Mouse (Mus musculus): ENCODE results near the gene Gm21304.
"Not testable (repeated sequence)": the region's sequence is repeated elsewhere in the genome, so short reads cannot be mapped to it uniquely, and the experiment has no call there.

Gene Gm21304

GRCm38 (mm10) chr10:104168215-104168614 is at the start of gene Gm21304:
TSS of gene Gm21304 (plus strand) at chr10:104168515.
- not testable (repeated sequence) for H3K36me3 ChIP-seq (ENCODE audit: control insufficient read depth, insufficient read depth, low read length, poor library complexity, severe bottlenecking); DNase-seq (ENCODE audit: low read depth, low spot score); H3K27me3 ChIP-seq (ENCODE audit: control insufficient read depth, insufficient read depth, low read length, poor library complexity, severe bottlenecking)

- not testable (repeated sequence) for H3K36me3 ChIP-seq (ENCODE audit: control insufficient read depth, insufficient read depth, low read length, poor library complexity, severe bottlenecking); H3K27me3 ChIP-seq (ENCODE audit: control insufficient read depth, insufficient read depth, low read length, poor library complexity, severe bottlenecking); DNase-seq (ENCODE audit: low read depth, low spot score)
Measured at GRCm38 (mm10) chr10:104142687-104143086, 25.6 kb upstream of the Gm21304 start, which contains the start of gene Gm21293. TSS of gene Gm21293 (plus strand) at chr10:104142987.

- DNase-seq (ENCODE audit: low read depth, low spot score); H3K27me3 ChIP-seq (ENCODE audit: control insufficient read depth, insufficient read depth, low read length, poor library complexity, severe bottlenecking); H3K36me3 ChIP-seq (ENCODE audit: control insufficient read depth, insufficient read depth, low read length, poor library complexity, severe bottlenecking): not testable (repeated sequence)
Measured at GRCm38 (mm10) chr10:104151197-104151596, 17.1 kb upstream of the Gm21304 start, which contains the start of gene Gm6763. TSS of gene Gm6763 (plus strand) at chr10:104151497.

- not testable (repeated sequence) for H3K36me3 ChIP-seq (ENCODE audit: control insufficient read depth, insufficient read depth, low read length, poor library complexity, severe bottlenecking); H3K27me3 ChIP-seq (ENCODE audit: control insufficient read depth, insufficient read depth, low read length, poor library complexity, severe bottlenecking); DNase-seq (ENCODE audit: low read depth, low spot score)
Measured at GRCm38 (mm10) chr10:104159706-104160105, 8.6 kb upstream of the Gm21304 start, which contains the start of gene Gm8764. TSS of gene Gm8764 (plus strand) at chr10:104160006.

- not testable (repeated sequence) for H3K36me3 ChIP-seq (ENCODE audit: control insufficient read depth, insufficient read depth, low read length, poor library complexity, severe bottlenecking); DNase-seq (ENCODE audit: low read depth, low spot score); H3K27me3 ChIP-seq (ENCODE audit: control insufficient read depth, insufficient read depth, low read length, poor library complexity, severe bottlenecking)
Measured at GRCm38 (mm10) chr10:104176724-104177123, 8.4 kb downstream of the Gm21304 start, which contains the start of gene Gm21312. TSS of gene Gm21312 (plus strand) at chr10:104177024.

- H3K36me3 ChIP-seq (ENCODE audit: control insufficient read depth, insufficient read depth, low read length, poor library complexity, severe bottlenecking); DNase-seq (ENCODE audit: low read depth, low spot score); H3K27me3 ChIP-seq (ENCODE audit: control insufficient read depth, insufficient read depth, low read length, poor library complexity, severe bottlenecking): not testable (repeated sequence)
Measured at GRCm38 (mm10) chr10:104185233-104185632, 16.9 kb downstream of the Gm21304 start, which contains the start of gene Gm20765. TSS of gene Gm20765 (plus strand) at chr10:104185533.

- H3K36me3 ChIP-seq (ENCODE audit: control insufficient read depth, insufficient read depth, low read length, poor library complexity, severe bottlenecking); DNase-seq (ENCODE audit: low read depth, low spot score): not testable (repeated sequence)
Measured at GRCm38 (mm10) chr10:104193742-104194141, 25.4 kb downstream of the Gm21304 start, which contains the start of gene Gm4340. TSS of gene Gm4340 (plus strand) at chr10:104194042.

GRCm38 (mm10) chr10:104209655-104210054 is 41.3 kb downstream of the Gm21304 start:
- no peak for DNase-seq (ENCODE audit: low read depth, low spot score)
- H3K27me3 ChIP-seq (ENCODE audit: control insufficient read depth, insufficient read depth, low read length, poor library complexity, severe bottlenecking) = no peaks in the 10 kb centered on the region
- H3K36me3 ChIP-seq (ENCODE audit: control insufficient read depth, insufficient read depth, low read length, poor library complexity, severe bottlenecking) = no peaks in the 10 kb centered on the region

More at GRCm38 (mm10) chr10:104193742-104194141, 25.4 kb downstream of the Gm21304 start, which contains the start of gene Gm4340:
- not testable (repeated sequence) for H3K27me3 ChIP-seq (ENCODE audit: control insufficient read depth, insufficient read depth, low read length, poor library complexity, severe bottlenecking)

GRCm38 (mm10) chr10:104210268-104210990 is 42.1 kb downstream of the Gm21304 start:
- Histone ChIP-seq H3K27me3 (ENCODE audit: control insufficient read depth, insufficient read depth, low read length, poor library complexity, severe bottlenecking) (no peaks in the 10 kb centered on the region), H3K36me3 (ENCODE audit: control insufficient read depth, insufficient read depth, low read length, poor library complexity, severe bottlenecking) (no peaks in the 10 kb centered on the region)
- DNase-seq (ENCODE audit: low read depth, low spot score) = no peak

- no peaks in the 10 kb centered on the region for H3K36me3 ChIP-seq (ENCODE audit: control insufficient read depth, insufficient read depth, low read length, poor library complexity, severe bottlenecking)
- H3K27me3 ChIP-seq (ENCODE audit: control insufficient read depth, insufficient read depth, low read length, poor library complexity, severe bottlenecking) = no peaks in the 10 kb centered on the region
- no peak for DNase-seq (ENCODE audit: low read depth, low spot score)
Measured at GRCm38 (mm10) chr10:104214527-104214926, 46.2 kb downstream of the Gm21304 start.

Measured in splenic B cell, adult 2 months (primary cell).